In genomic region chr11:59664818-59665217, GRCm38 (mm10) we compare ENCODE assay signal across 8 mouse cellular contexts. TPM values are rescaled to one million over a fixed set of nuclear protein-coding genes. Genes with fewer than 3 reads are reported as not detected.
DNase-seq lines count a peak whose midpoint lies in the region; ATAC-seq and TF ChIP-seq lines count a peak whose summit lies in the region.

No protein-coding gene starts in this region.

- peak overlapping the region; percentile 68; the same call in 1 of the 2 replicates for H3K27ac ChIP-seq in cerebellum, adult 2 months (ENCODE audit: insufficient read depth, low read length)
- H3K27ac ChIP-seq in hindbrain, embryonic 14.5 days: peak overlapping the region; percentile 33; the same call in 1 of the 2 replicates

- peak; percentile 23 for DNase-seq in MN1 (ENCODE audit: low spot score)
- peak; percentile 57 to 79 for DNase-seq in cerebellum, adult 2 months
- peak; percentile 64 for DNase-seq in gastrocnemius, adult 18-20 months (ENCODE audit: low spot score)
- no peak for DNase-seq in hindbrain, embryonic 14.5 days (ENCODE audit: low spot score)
- peak; percentile 20 to 40 for DNase-seq in left cerebral cortex, adult 8-10 months (ENCODE audit: low spot score in 2 of 2)
- DNase-seq in mesoderm, embryonic 11.5 days (ENCODE audit: low read depth, low spot score): peak; percentile 35
- peak; percentile 53 for DNase-seq in telencephalon, adult 2 months (ENCODE audit: low read depth, low spot score)
- no peak for DNase-seq in yolk sac, embryonic 10.5 days (ENCODE audit: low spot score)

- TF ChIP-seq CTCF in cerebellum, adult 2 months (IDR thresholded peaks at IDR 0.05; ENCODE audit: borderline replicate concordance, insufficient read depth, low read depth, low read length): no peak

- peak overlapping the region; percentile 64 for H3K4me2 ChIP-seq in hindbrain, embryonic 14.5 days (replicated peaks)

- TF ChIP-seq POLR2A in cerebellum, adult 2 months (IDR thresholded peaks at IDR 0.05; ENCODE audit: borderline replicate concordance, insufficient read depth, low read length): peak; percentile 48; the same call in 1 of the 2 replicates

- H3K4me1 ChIP-seq in cerebellum, adult 2 months (ENCODE audit: control insufficient read depth, insufficient read depth, low read length): peaks cover 7% of the 10 kb centered on the region; the same call in 1 of the 2 replicates
- peaks cover 41% of the 10 kb centered on the region for H3K4me1 ChIP-seq in hindbrain, embryonic 14.5 days (replicated peaks; ENCODE audit: control insufficient read depth, insufficient read depth, low read length)

- H3K4me3 ChIP-seq in cerebellum, adult 2 months (replicated peaks; ENCODE audit: insufficient read depth, low read depth, low read length): peak overlapping the region; percentile 44
- H3K4me3 ChIP-seq in hindbrain, embryonic 14.5 days (replicated peaks; ENCODE audit: low read length): no peak overlapping the region; the same call in 1 of the 2 replicates

- H3K36me3 ChIP-seq in hindbrain, embryonic 14.5 days (replicated peaks; ENCODE audit: control insufficient read depth, insufficient read depth): no peaks in the 10 kb centered on the region

- no peaks in the 10 kb centered on the region for H3K9me3 ChIP-seq in hindbrain, embryonic 14.5 days (ENCODE audit: control insufficient read depth, low read length)

- no peaks in the 10 kb centered on the region for H3K27me3 ChIP-seq in cerebellum, adult 2 months (ENCODE audit: control insufficient read depth, insufficient read depth, low read length)
- H3K27me3 ChIP-seq in hindbrain, embryonic 14.5 days (ENCODE audit: control insufficient read depth, insufficient read depth, low read length): no peaks in the 10 kb centered on the region

- no peak for ATAC-seq in hindbrain, embryonic 14.5 days (ENCODE audit: low FRiP score)

- 1% methylated on average over 3 of the region's 3 CpGs for WGBS in cerebellum, adult 2 months
- 24% methylated on average over 3 of the region's 3 CpGs for WGBS in hindbrain, embryonic 14.5 days

- H3K9ac ChIP-seq in hindbrain, embryonic 14.5 days: peak overlapping the region; percentile 8; the same call in 1 of the 2 replicates

RNA-seq across cellular contexts. Expression of gene Mprip, which starts 3.7 kb away (rescaled TPM):
- 158 and 160 TPM in 2 replicates for polyA plus RNA-seq in cerebellum, adult 2 months (2012; rRNA removed)
- 10 to 100 TPM; 61.2 to 84.0 TPM for total RNA-seq in gastrocnemius, adult 18-20 months (2021)
- 68.1 and 71.5 TPM in 2 replicates for polyA plus RNA-seq in hindbrain, embryonic 14.5 days (2014; fragmentation: Nextera tagmentation; extraction: Ambion mirVana)
- 100 to 1,000 TPM; 269 to 287 (median 277) TPM for total RNA-seq in left cerebral cortex, adult 8-10 months (2022)

Comparison
In these comparisons a context has a peak if more than half of its experiments do, and no peak if none do; other contexts are left out.
1. DNase-seq: peak in MN1 (single experiment), cerebellum, adult 2 months (2 of 2), gastrocnemius, adult 18-20 months (single experiment), left cerebral cortex, adult 8-10 months (2 of 2), mesoderm, embryonic 11.5 days (single experiment) and telencephalon, adult 2 months (single experiment); none in hindbrain, embryonic 14.5 days (single experiment) and yolk sac, embryonic 10.5 days (single experiment).